Mouse (Mus musculus): ENCODE data around the gene Sipa1l3.

Gene Sipa1l3

GRCm38 (mm10) chr7:29505337-29506318 is 12.8 kb downstream of the Sipa1l3 start:
- no peak for DNase-seq (ENCODE audit: extremely low spot score)

GRCm38 (mm10) chr7:29504683-29505290 is 13.7 kb downstream of the Sipa1l3 start:
- DNase-seq (ENCODE audit: extremely low spot score) = no peak

GRCm38 (mm10) chr7:29503616-29504015 is 14.8 kb downstream of the Sipa1l3 start:
- DNase-seq (ENCODE audit: extremely low spot score) = no peak

- DNase-seq (ENCODE audit: extremely low spot score) = no peak
These were observed 17.2 kb downstream of the Sipa1l3 start for GRCm38 (mm10) chr7:29501214-29501613.

- DNase-seq (ENCODE audit: extremely low spot score) = no peak
These were observed 19.4 kb downstream of the Sipa1l3 start for GRCm38 (mm10) chr7:29499071-29499470.

- DNase-seq (ENCODE audit: extremely low spot score) = no peak
These were observed 21.4 kb downstream of the Sipa1l3 start for GRCm38 (mm10) chr7:29496953-29497590.

GRCm38 (mm10) chr7:29496332-29496731 is 22.1 kb downstream of the Sipa1l3 start:
- DNase-seq (ENCODE audit: extremely low spot score) = no peak

GRCm38 (mm10) chr7:29495880-29496279 is 22.6 kb downstream of the Sipa1l3 start:
- DNase-seq (ENCODE audit: extremely low spot score) = no peak

- no peak for DNase-seq (ENCODE audit: extremely low spot score)
These were observed 23.6 kb downstream of the Sipa1l3 start for GRCm38 (mm10) chr7:29494854-29495253.

GRCm38 (mm10) chr7:29494015-29494414 is 24.4 kb downstream of the Sipa1l3 start:
- DNase-seq (ENCODE audit: extremely low spot score) = no peak

GRCm38 (mm10) chr7:29492992-29493391 is 25.4 kb downstream of the Sipa1l3 start:
- DNase-seq (ENCODE audit: extremely low spot score) = no peak

- no peak for DNase-seq (ENCODE audit: extremely low spot score)
These were observed 26.6 kb downstream of the Sipa1l3 start for GRCm38 (mm10) chr7:29491861-29492260.

GRCm38 (mm10) chr7:29491471-29491755 is 27.0 kb downstream of the Sipa1l3 start:
- DNase-seq (ENCODE audit: extremely low spot score) = no peak

GRCm38 (mm10) chr7:29490704-29491470 is 27.6 kb downstream of the Sipa1l3 start:
- no peak for DNase-seq (ENCODE audit: extremely low spot score)

- DNase-seq (ENCODE audit: extremely low spot score) = peak; percentile 72
These were observed 28.6 kb downstream of the Sipa1l3 start for GRCm38 (mm10) chr7:29489851-29490250.

GRCm38 (mm10) chr7:29489364-29489763 is 29.1 kb downstream of the Sipa1l3 start:
- no peak for DNase-seq (ENCODE audit: extremely low spot score)

GRCm38 (mm10) chr7:29486753-29487152 is 31.7 kb downstream of the Sipa1l3 start:
- DNase-seq (ENCODE audit: extremely low spot score) = no peak

- DNase-seq (ENCODE audit: extremely low spot score) = no peak
These were observed 32.7 kb downstream of the Sipa1l3 start for GRCm38 (mm10) chr7:29485721-29486120.

GRCm38 (mm10) chr7:29483556-29483955 is 34.9 kb downstream of the Sipa1l3 start:
- DNase-seq (ENCODE audit: extremely low spot score) = no peak

- no peak for DNase-seq (ENCODE audit: extremely low spot score)
These were observed 36.9 kb downstream of the Sipa1l3 start for GRCm38 (mm10) chr7:29481345-29482155.

Data from embryo, embryonic 9.5 days (tissue).